Mouse (Mus musculus): ENCODE results near the gene Uchl4. TPM values are rescaled to one million over a fixed set of nuclear protein-coding genes. Genes with fewer than 3 reads are reported as not detected.

Gene Uchl4
- total and polyA plus RNA-seq, 2 experiments from 2014 or later, result 0.66 to 2.4 TPM

- ATAC-seq (ENCODE audit: low FRiP score), result no peak
- Histone ChIP-seq H3K9ac (replicated peaks; ENCODE audit: low read length, poor library complexity, severe bottlenecking) (no peak overlapping the region), H3K9me3 (ENCODE audit: low read length) (no peaks in the 10 kb centered on the region), H3K4me2 (ENCODE audit: low read depth, low read length, poor library complexity, severe bottlenecking) (no peak overlapping the region), H3K4me3 (ENCODE audit: low read depth, low read length) (no peak overlapping the region), H3K36me3 (ENCODE audit: insufficient read depth, low read length) (no peaks in the 10 kb centered on the region), H3K27me3 (ENCODE audit: insufficient read depth, low read length) (no peaks in the 10 kb centered on the region), H3K27ac (ENCODE audit: low read depth, low read length) (no peak overlapping the region), H3K4me1 (ENCODE audit: insufficient read depth, low read length) (peaks cover 8% of the 10 kb centered on the region; the same call in 1 of the 2 replicates)
- TF ChIP-seq CTCF (IDR thresholded peaks at IDR 0.05), result peak; percentile 25; the same call in 1 of the 2 replicates
- DNase-seq (ENCODE audit: low spot score), result no peak
- 97% methylated on average over 6 of the region's 6 CpGs for WGBS
These were observed 43.8 kb downstream of the Uchl4 start for GRCm38 (mm10) chr9:64278665-64279310.

GRCm38 (mm10) chr9:64281105-64281780 is 46.2 kb downstream of the Uchl4 start, which contains the start of gene Tipin:
TSS of gene Tipin (plus strand) at chr9:64281581.
- H3K9me3 ChIP-seq (ENCODE audit: low read length), result no peaks in the 10 kb centered on the region
- no peaks in the 10 kb centered on the region for H3K36me3 ChIP-seq (ENCODE audit: insufficient read depth, low read length)
- peak within 1 kb of the TSS; percentile 80 for H3K27ac ChIP-seq (ENCODE audit: low read depth, low read length)
- peak within 1 kb of the TSS; percentile 75 for H3K9ac ChIP-seq (replicated peaks; ENCODE audit: low read length, poor library complexity, severe bottlenecking)
- 3% methylated on average over 46 of the region's 46 CpGs for WGBS
- peak within 1 kb of the TSS; percentile 68 for H3K4me3 ChIP-seq (ENCODE audit: low read depth, low read length)
- peaks cover 8% of the 10 kb centered on the region; the same call in 1 of the 2 replicates for H3K4me1 ChIP-seq (ENCODE audit: insufficient read depth, low read length)
- DNase-seq (ENCODE audit: low spot score) (peak; percentile 95), ATAC-seq (ENCODE audit: low FRiP score) (peak; percentile 91)
- TF ChIP-seq CTCF (IDR thresholded peaks at IDR 0.05), result no peak
- H3K27me3 ChIP-seq (ENCODE audit: insufficient read depth, low read length), result no peaks in the 10 kb centered on the region
- H3K4me2 ChIP-seq (ENCODE audit: low read depth, low read length, poor library complexity, severe bottlenecking), result peak within 1 kb of the TSS; percentile 56

- Histone ChIP-seq H3K27me3 (ENCODE audit: insufficient read depth, low read length) (no peaks in the 10 kb centered on the region), H3K4me1 (ENCODE audit: insufficient read depth, low read length) (peaks cover 8% of the 10 kb centered on the region; the same call in 1 of the 2 replicates), H3K9me3 (ENCODE audit: low read length) (no peaks in the 10 kb centered on the region), H3K36me3 (ENCODE audit: insufficient read depth, low read length) (no peaks in the 10 kb centered on the region), H3K27ac (ENCODE audit: low read depth, low read length) (peak overlapping the region; percentile 80), H3K4me3 (ENCODE audit: low read depth, low read length) (peak overlapping the region; percentile 68), H3K4me2 (ENCODE audit: low read depth, low read length, poor library complexity, severe bottlenecking) (peak overlapping the region; percentile 56), H3K9ac (replicated peaks; ENCODE audit: low read length, poor library complexity, severe bottlenecking) (peak overlapping the region; percentile 75)
- DNase-seq (ENCODE audit: low spot score) (peak; percentile 31), ATAC-seq (ENCODE audit: low FRiP score) (peak; percentile 78)
- WGBS, result under 1% methylated on average over 23 of the region's 24 CpGs
- TF ChIP-seq CTCF (IDR thresholded peaks at IDR 0.05), result no peak
These were observed 46.8 kb downstream of the Uchl4 start for GRCm38 (mm10) chr9:64281781-64282178.

- Histone ChIP-seq H3K27me3 (ENCODE audit: insufficient read depth, low read length) (no peaks in the 10 kb centered on the region), H3K36me3 (ENCODE audit: insufficient read depth, low read length) (no peaks in the 10 kb centered on the region), H3K4me3 (ENCODE audit: low read depth, low read length) (peak overlapping the region; percentile 68; the same call in 1 of the 2 replicates), H3K27ac (ENCODE audit: low read depth, low read length) (no peak overlapping the region), H3K9ac (replicated peaks; ENCODE audit: low read length, poor library complexity, severe bottlenecking) (peak overlapping the region; percentile 75; the same call in 1 of the 2 replicates), H3K4me2 (ENCODE audit: low read depth, low read length, poor library complexity, severe bottlenecking) (peak overlapping the region; percentile 56), H3K4me1 (ENCODE audit: insufficient read depth, low read length) (peaks cover 8% of the 10 kb centered on the region; the same call in 1 of the 2 replicates), H3K9me3 (ENCODE audit: low read length) (no peaks in the 10 kb centered on the region)
- TF ChIP-seq CTCF (IDR thresholded peaks at IDR 0.05), result no peak
- no peak for ATAC-seq (ENCODE audit: low FRiP score)
- no peak for DNase-seq (ENCODE audit: low spot score)
- WGBS, result 62% methylated on average over 5 of the region's 5 CpGs
These were observed 47.5 kb downstream of the Uchl4 start for GRCm38 (mm10) chr9:64282404-64282987.

Small RNA genes within 50 kb of the gene (microRNA-seq; reads per million reads assigned to microRNA genes)
- gene Gm24106 (ENCODE audit: borderline number of aligned reads), result not detected

Other genes starting within 250 kb of the Uchl4 start
- 10.4 and 12.7 TPM in 2 replicates for gene Smad6, start 213.1 kb upstream of the Uchl4 start, total RNA-seq (2014; rRNA removed)
- 0.97 and 1.2 TPM in 2 replicates for gene Smad6, start 213.1 kb upstream of the Uchl4 start, polyA plus RNA-seq (2015; fragmentation: Nextera tagmentation; extraction: Ambion mirVana)
- not detected in 2 replicates for gene Lctl, start 118.1 kb upstream of the Uchl4 start, total RNA-seq (2014; rRNA removed)
- gene Lctl, start 118.1 kb upstream of the Uchl4 start, polyA plus RNA-seq (2015; fragmentation: Nextera tagmentation; extraction: Ambion mirVana), result not detected in 2 replicates
- gene Zwilch, start 62.1 kb upstream of the Uchl4 start, total RNA-seq (2014; rRNA removed), result 7.7 and 12.0 TPM in 2 replicates
- gene Zwilch, start 62.1 kb upstream of the Uchl4 start, polyA plus RNA-seq (2015; fragmentation: Nextera tagmentation; extraction: Ambion mirVana), result 2.0 and 2.5 TPM in 2 replicates
- gene Rpl4, start 61.8 kb upstream of the Uchl4 start, total RNA-seq (2014; rRNA removed), result 541 and 706 TPM in 2 replicates
- gene Rpl4, start 61.8 kb upstream of the Uchl4 start, polyA plus RNA-seq (2015; fragmentation: Nextera tagmentation; extraction: Ambion mirVana), result 597 and 607 TPM in 2 replicates
- gene Snapc5, start 55.9 kb upstream of the Uchl4 start, total RNA-seq (2014; rRNA removed), result 6.3 and 7.0 TPM in 2 replicates
- gene Snapc5, start 55.9 kb upstream of the Uchl4 start, polyA plus RNA-seq (2015; fragmentation: Nextera tagmentation; extraction: Ambion mirVana), result 24.4 and 25.9 TPM in 2 replicates
- 86.9 and 87.4 TPM in 2 replicates for gene Map2k1, start 18.4 kb downstream of the Uchl4 start, total RNA-seq (2014; rRNA removed)
- 70.6 and 74.6 TPM in 2 replicates for gene Map2k1, start 18.4 kb downstream of the Uchl4 start, polyA plus RNA-seq (2015; fragmentation: Nextera tagmentation; extraction: Ambion mirVana)
- 47.4 and 58.1 TPM in 2 replicates for gene Tipin, start 46.4 kb downstream of the Uchl4 start, total RNA-seq (2014; rRNA removed)
- gene Tipin, start 46.4 kb downstream of the Uchl4 start, polyA plus RNA-seq (2015; fragmentation: Nextera tagmentation; extraction: Ambion mirVana), result 71.1 and 73.2 TPM in 2 replicates
- 18.5 and 22.5 TPM in 2 replicates for gene Dis3l, start 106.1 kb downstream of the Uchl4 start, total RNA-seq (2014; rRNA removed)
- 18.1 and 19.6 TPM in 2 replicates for gene Dis3l, start 106.1 kb downstream of the Uchl4 start, polyA plus RNA-seq (2015; fragmentation: Nextera tagmentation; extraction: Ambion mirVana)
- gene Megf11, start 150.4 kb downstream of the Uchl4 start, total RNA-seq (2014; rRNA removed), result 35.1 and 41.8 TPM in 2 replicates
- gene Megf11, start 150.4 kb downstream of the Uchl4 start, polyA plus RNA-seq (2015; fragmentation: Nextera tagmentation; extraction: Ambion mirVana), result 17.7 and 18.1 TPM in 2 replicates

Measured in midbrain, postnatal 0 days (tissue).